Mouse (Mus musculus) adipocyte (in vitro differentiated cells): ENCODE measurements around the gene Sppl2b.

Source experiments
- DNase-seq: peaks from one replicate; pipeline ENCODE4 v3.0.0-alpha.2; 2016; ENCODE audit warnings: low spot score

Gene Sppl2b

GRCm38 (mm10) chr10:80897861-80898510 is 42.9 kb downstream of the Sppl2b start:
- DNase-seq, result no peak

- no peak for DNase-seq
Observed at GRCm38 (mm10) chr10:80899074-80899473, 44.0 kb downstream of the Sppl2b start.

- DNase-seq, result no peak
Observed at GRCm38 (mm10) chr10:80899591-80900317, 44.7 kb downstream of the Sppl2b start.

GRCm38 (mm10) chr10:80900318-80901247 is 45.5 kb downstream of the Sppl2b start, which contains the start of gene Timm13:
TSS of gene Timm13 (minus strand) at chr10:80900969.
- DNase-seq, result peak; percentile 100

GRCm38 (mm10) chr10:80901409-80902272 is 46.6 kb downstream of the Sppl2b start:
- DNase-seq, result no peak

GRCm38 (mm10) chr10:80902273-80902940 is 47.3 kb downstream of the Sppl2b start:
- no peak for DNase-seq

- DNase-seq, result no peak
Observed at GRCm38 (mm10) chr10:80903282-80903681, 48.2 kb downstream of the Sppl2b start.

GRCm38 (mm10) chr10:80904004-80904693 is 49.1 kb downstream of the Sppl2b start:
- no peak for DNase-seq

GRCm38 (mm10) chr10:80904709-80905108 is 49.6 kb downstream of the Sppl2b start:
- DNase-seq, result no peak

- no peak for DNase-seq
Observed at GRCm38 (mm10) chr10:80909375-80910162, 54.5 kb downstream of the Sppl2b start.

GRCm38 (mm10) chr10:80911354-80911753 is 56.3 kb downstream of the Sppl2b start:
- DNase-seq, result no peak

- DNase-seq, result no peak
Observed at GRCm38 (mm10) chr10:80911891-80912290, 56.8 kb downstream of the Sppl2b start.

- DNase-seq, result no peak
Observed at GRCm38 (mm10) chr10:80913364-80914011, 58.4 kb downstream of the Sppl2b start.

- DNase-seq, result no peak
Observed at GRCm38 (mm10) chr10:80914253-80914656, 59.2 kb downstream of the Sppl2b start.

GRCm38 (mm10) chr10:80915260-80915659 is 60.2 kb downstream of the Sppl2b start:
- DNase-seq, result no peak

GRCm38 (mm10) chr10:80915736-80916135 is 60.7 kb downstream of the Sppl2b start:
- no peak for DNase-seq

- DNase-seq, result no peak
Observed at GRCm38 (mm10) chr10:80917336-80917778, 62.3 kb downstream of the Sppl2b start.

GRCm38 (mm10) chr10:80917779-80918434 is 62.8 kb downstream of the Sppl2b start, which contains the start of gene Lmnb2:
TSS of gene Lmnb2 (minus strand) at chr10:80918245.
- DNase-seq, result peak; percentile 73
